Mouse (Mus musculus): Measurements from ENCODE around the gene Slc1a6. TPM values are rescaled to one million over a fixed set of nuclear protein-coding genes. Genes with fewer than 3 reads are reported as not detected.

Gene Slc1a6
- polyA plus RNA-seq (2015; fragmentation: Nextera tagmentation; extraction: Ambion mirVana), result 1.3 and 1.5 TPM in 2 replicates

GRCm38 (mm10) chr10:78779981-78780651, at the start of gene Slc1a6:
Gene Slc1a6 (plus strand): TSS chr10:78780496.
- H3K36me3 ChIP-seq, result no peaks in the 10 kb centered on the region
- H3K27ac ChIP-seq, result no peak within 1 kb of the TSS
- H3K4me2 ChIP-seq (replicated peaks), result peak within 1 kb of the TSS; percentile 98
- under 1% methylated on average over 37 of the region's 54 CpGs for WGBS
- H3K4me3 ChIP-seq (replicated peaks), result peak within 1 kb of the TSS; percentile 57
- no peaks in the 10 kb centered on the region for H3K27me3 ChIP-seq (replicated peaks)
- no peaks in the 10 kb centered on the region for H3K9me3 ChIP-seq
- peak; percentile 87 for ATAC-seq
- peaks cover 10% of the 10 kb centered on the region; the same call in 1 of the 2 replicates for H3K4me1 ChIP-seq (replicated peaks)
- peak within 1 kb of the TSS; percentile 48 for H3K9ac ChIP-seq

DNA sequence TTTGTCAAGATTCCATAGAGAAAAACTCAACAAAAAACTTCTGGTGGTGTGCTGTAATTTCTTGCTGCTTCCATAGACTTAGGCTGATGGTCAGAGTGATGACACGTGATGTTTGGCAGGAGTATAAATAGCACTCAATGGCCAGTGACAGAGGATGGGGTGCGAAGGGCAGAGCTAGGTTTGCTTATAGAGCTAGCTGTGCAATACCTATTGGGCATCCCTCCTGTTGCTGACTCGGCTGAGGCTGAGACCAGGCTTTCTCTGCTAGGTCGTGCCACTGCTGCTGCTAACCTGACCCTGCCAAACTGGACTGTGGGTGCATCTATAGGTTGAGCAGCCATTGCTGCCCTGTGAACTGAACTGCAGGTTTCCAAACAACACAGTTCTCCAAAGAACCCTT, 40.5 kb upstream of the Slc1a6 start:
- Histone ChIP-seq H3K36me3 (no peaks in the 10 kb centered on the region), H3K27me3 (replicated peaks) (no peaks in the 10 kb centered on the region), H3K4me1 (replicated peaks) (no peaks in the 10 kb centered on the region), H3K4me3 (replicated peaks) (no peak overlapping the region), H3K9ac (no peak overlapping the region), H3K4me2 (replicated peaks) (no peak overlapping the region), H3K9me3 (no peaks in the 10 kb centered on the region), H3K27ac (no peak overlapping the region)
- 78% methylated on average over 4 of the region's 4 CpGs for WGBS
- no peak for ATAC-seq

DNA sequence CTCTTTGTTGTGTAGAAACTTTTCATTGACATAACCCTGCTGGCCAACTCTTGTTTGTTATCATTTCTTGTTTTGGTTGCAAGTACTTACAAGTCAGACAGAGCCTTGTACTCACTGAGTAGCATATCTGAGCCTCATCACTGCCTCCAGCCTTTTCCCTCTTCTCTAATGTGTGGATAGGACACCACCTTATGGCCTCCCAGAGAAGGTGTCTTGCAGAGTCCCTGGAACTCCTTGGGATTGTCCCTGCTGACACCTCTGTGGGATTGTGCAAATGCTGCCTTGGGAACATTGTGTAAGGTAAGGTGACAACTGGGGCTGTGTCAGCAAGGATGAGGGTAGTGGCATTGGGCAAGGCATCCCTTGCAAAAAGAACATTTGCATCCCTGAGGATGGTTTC, 36.6 kb upstream of the Slc1a6 start:
- H3K36me3 ChIP-seq, result no peaks in the 10 kb centered on the region
- no peaks in the 10 kb centered on the region for H3K9me3 ChIP-seq
- H3K4me1 ChIP-seq (replicated peaks), result peaks cover 5% of the 10 kb centered on the region; the same call in 1 of the 2 replicates
- no peaks in the 10 kb centered on the region for H3K27me3 ChIP-seq (replicated peaks)
- no peak overlapping the region for H3K4me3 ChIP-seq (replicated peaks)
- H3K4me2 ChIP-seq (replicated peaks), result no peak overlapping the region
- ATAC-seq, result no peak
- H3K27ac ChIP-seq, result no peak overlapping the region
- no peak overlapping the region for H3K9ac ChIP-seq

DNA sequence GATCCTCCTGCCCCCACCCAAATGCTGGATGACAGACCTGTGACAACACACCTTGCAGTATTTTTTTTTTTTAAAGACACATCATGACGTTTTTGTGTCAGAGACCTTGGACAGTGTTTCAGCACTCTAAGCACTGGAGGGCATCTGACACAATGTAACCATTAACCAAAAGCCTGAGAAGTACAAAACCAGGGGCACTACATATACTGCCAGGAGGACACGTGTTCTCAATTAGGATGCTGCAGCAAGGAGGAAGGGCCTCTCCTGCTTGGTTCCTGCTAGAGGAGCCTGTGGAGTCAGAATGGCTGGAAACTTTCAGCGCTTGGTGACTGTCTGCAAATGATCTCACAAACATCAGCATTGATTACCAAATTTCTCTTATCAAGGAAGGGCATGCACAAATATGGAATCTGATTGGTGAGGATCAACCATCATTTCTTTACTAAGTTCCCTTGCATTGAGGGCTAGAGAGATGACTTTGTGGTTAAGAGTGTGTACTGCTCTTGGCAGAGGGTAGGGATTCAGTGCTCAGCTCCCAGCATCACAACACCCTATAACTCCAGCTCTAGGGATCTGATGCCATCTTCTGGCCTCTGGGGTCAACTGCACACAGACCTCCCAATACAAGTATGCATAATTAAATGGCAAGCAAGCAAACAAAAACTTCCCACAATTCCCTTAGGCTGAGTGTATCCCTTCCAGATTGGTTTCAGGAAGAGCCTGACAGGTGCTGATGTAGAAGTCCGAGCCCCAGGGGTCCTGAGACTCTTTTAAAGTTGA, 34.7 kb upstream of the Slc1a6 start:
- Histone ChIP-seq H3K27me3 (replicated peaks) (no peaks in the 10 kb centered on the region), H3K9ac (no peak overlapping the region), H3K4me2 (replicated peaks) (no peak overlapping the region), H3K27ac (no peak overlapping the region), H3K9me3 (no peaks in the 10 kb centered on the region), H3K4me1 (replicated peaks) (peaks cover 5% of the 10 kb centered on the region; the same call in 1 of the 2 replicates), H3K36me3 (no peaks in the 10 kb centered on the region), H3K4me3 (replicated peaks) (no peak overlapping the region)
- 58% methylated on average over 4 of the region's 4 CpGs for WGBS
- ATAC-seq, result no peak

DNA sequence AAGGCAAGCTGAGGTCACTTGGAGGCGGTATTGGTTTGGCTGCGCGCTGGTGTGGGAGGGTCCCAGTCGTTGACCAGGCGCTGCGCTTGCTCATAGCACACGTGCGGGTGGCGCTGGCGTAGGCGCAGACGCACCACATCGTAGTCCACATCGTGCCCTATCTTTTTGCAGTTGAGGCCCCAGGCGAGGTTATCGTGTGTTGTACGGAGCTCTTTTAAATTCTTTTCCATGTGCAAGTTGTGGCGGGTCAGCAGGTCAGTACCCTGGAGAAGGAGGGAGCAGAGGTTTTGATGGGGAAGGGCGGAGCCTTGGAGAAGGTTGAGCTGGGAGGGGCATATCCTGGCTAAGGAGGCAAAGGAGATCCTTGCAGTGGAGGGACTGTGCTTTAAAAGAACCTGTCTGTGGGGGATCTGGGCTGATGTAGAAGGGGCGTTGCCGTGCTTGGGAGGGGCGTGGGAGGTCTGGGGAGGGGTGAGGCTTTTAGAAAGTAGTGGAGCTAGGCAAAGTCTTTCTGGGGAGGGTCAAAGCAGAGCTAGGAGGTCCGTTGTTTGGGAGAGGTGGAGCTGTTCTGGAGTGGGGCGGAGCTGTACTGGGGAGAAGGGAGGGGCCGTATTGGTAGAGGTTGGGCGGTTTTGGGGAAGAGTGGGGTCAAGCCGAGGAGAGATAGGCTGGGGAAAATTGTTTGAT, 33.1 kb upstream of the Slc1a6 start:
- Histone ChIP-seq H3K27me3 (replicated peaks) (no peaks in the 10 kb centered on the region), H3K36me3 (no peaks in the 10 kb centered on the region), H3K4me1 (replicated peaks) (peaks cover 7% of the 10 kb centered on the region; the same call in 1 of the 2 replicates), H3K4me3 (replicated peaks) (peak overlapping the region; percentile 29), H3K9me3 (no peaks in the 10 kb centered on the region), H3K4me2 (replicated peaks) (peak overlapping the region; percentile 79), H3K9ac (no peak overlapping the region), H3K27ac (no peak overlapping the region)
- ATAC-seq, result peak; percentile 80
- 1% methylated on average over 27 of the region's 27 CpGs for WGBS

DNA sequence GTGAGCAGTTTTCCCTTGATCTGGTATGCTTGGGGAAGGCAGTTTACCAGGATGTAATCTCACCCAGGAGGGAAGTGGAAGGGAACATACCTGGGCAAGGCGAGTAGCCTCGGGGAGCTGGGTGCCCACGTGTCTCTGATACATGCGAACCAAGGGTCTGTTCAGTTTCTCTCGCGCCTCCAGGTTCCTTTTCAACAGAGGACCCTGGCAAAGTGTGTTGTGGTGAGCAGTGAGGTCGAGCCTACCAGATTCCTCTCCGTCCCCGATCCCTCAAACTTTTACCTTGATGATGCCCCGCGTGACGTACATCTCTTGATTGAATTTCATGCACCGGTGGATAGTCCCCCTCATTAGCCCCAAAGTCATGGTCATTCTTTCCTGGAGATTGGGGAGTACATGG, 32.1 kb upstream of the Slc1a6 start:
- no peak for ATAC-seq
- no peak overlapping the region for H3K4me2 ChIP-seq (replicated peaks)
- no peak overlapping the region for H3K4me3 ChIP-seq (replicated peaks)
- WGBS, result 81% methylated on average over 13 of the region's 13 CpGs
- no peaks in the 10 kb centered on the region for H3K27me3 ChIP-seq (replicated peaks)
- H3K27ac ChIP-seq, result no peak overlapping the region
- no peaks in the 10 kb centered on the region for H3K9me3 ChIP-seq
- no peak overlapping the region for H3K9ac ChIP-seq
- H3K36me3 ChIP-seq, result no peaks in the 10 kb centered on the region
- H3K4me1 ChIP-seq (replicated peaks), result peaks cover 8% of the 10 kb centered on the region; the same call in 1 of the 2 replicates

DNA sequence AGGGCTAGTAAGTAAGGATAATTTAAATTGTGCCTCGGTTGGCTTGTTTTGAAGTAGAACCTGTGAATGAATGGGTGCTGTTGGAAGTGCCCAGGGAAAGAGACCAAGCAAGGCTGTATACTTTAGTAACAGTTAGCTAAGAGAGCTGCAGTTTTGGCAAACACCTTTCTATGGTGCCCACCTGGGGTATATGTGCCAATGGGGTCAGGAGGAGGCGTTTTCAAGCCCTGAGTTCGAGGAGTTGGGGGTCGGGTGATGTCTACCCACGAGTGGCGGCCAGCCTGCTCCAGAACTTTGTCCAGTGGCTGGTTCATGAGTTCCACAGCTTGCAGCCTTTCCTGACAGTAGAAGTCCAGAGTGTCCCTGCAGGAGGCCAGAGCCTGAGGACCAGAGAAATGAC, 31.4 kb upstream of the Slc1a6 start:
- peaks cover 8% of the 10 kb centered on the region; the same call in 1 of the 2 replicates for H3K4me1 ChIP-seq (replicated peaks)
- no peak for ATAC-seq
- H3K9me3 ChIP-seq, result no peaks in the 10 kb centered on the region
- WGBS, result 91% methylated on average over 6 of the region's 6 CpGs
- no peak overlapping the region for H3K4me2 ChIP-seq (replicated peaks)
- H3K4me3 ChIP-seq (replicated peaks), result no peak overlapping the region
- H3K9ac ChIP-seq, result no peak overlapping the region
- no peaks in the 10 kb centered on the region for H3K27me3 ChIP-seq (replicated peaks)
- H3K36me3 ChIP-seq, result no peaks in the 10 kb centered on the region
- H3K27ac ChIP-seq, result no peak overlapping the region

- ATAC-seq, result peak; percentile 93
- Histone ChIP-seq H3K9me3 (no peaks in the 10 kb centered on the region), H3K4me3 (replicated peaks) (peak within 1 kb of the TSS; percentile 53), H3K36me3 (no peaks in the 10 kb centered on the region), H3K9ac (peak within 1 kb of the TSS; percentile 56), H3K4me2 (replicated peaks) (peak within 1 kb of the TSS; percentile 93), H3K27me3 (replicated peaks) (no peaks in the 10 kb centered on the region), H3K4me1 (replicated peaks) (peaks cover 4% of the 10 kb centered on the region; the same call in 1 of the 2 replicates), H3K27ac (no peak within 1 kb of the TSS)
- WGBS, result 2% methylated on average over 61 of the region's 61 CpGs
Measured at GRCm38 (mm10) chr10:78752452-78753191, 27.7 kb upstream of the Slc1a6 start, which contains the start of gene Ccdc105. Gene Ccdc105 (minus strand): TSS chr10:78753065.

DNA sequence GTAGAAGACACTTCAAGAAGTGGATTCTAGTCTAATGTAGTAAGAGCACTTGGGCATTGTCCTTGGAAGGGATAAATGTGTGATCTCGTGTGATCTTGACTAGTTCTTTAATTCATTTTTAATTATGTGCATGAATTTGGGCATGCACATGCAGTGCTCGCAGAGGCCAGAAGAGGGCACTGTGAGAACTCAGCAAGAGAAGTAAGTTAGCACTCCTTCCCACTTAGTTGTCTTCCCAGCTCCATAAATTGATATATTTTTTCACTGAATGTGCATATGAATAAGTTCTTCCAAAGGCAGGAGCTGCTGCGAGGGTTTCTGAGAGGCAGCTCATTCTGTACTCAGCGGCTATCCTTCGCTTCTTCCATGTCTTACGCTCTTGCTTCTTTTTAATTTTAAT, 24.3 kb upstream of the Slc1a6 start:
- no peaks in the 10 kb centered on the region for H3K9me3 ChIP-seq
- no peak overlapping the region for H3K4me3 ChIP-seq (replicated peaks)
- no peak for ATAC-seq
- peaks cover 3% of the 10 kb centered on the region; the same call in 1 of the 2 replicates for H3K4me1 ChIP-seq (replicated peaks)
- H3K27me3 ChIP-seq (replicated peaks), result no peaks in the 10 kb centered on the region
- H3K4me2 ChIP-seq (replicated peaks), result no peak overlapping the region
- H3K36me3 ChIP-seq, result no peaks in the 10 kb centered on the region
- H3K27ac ChIP-seq, result no peak overlapping the region
- H3K9ac ChIP-seq, result no peak overlapping the region
- 33% methylated on average over 6 of the region's 6 CpGs for WGBS

- ATAC-seq, result no peak
- Histone ChIP-seq H3K4me3 (replicated peaks) (no peak overlapping the region), H3K9me3 (no peaks in the 10 kb centered on the region), H3K27me3 (replicated peaks) (no peaks in the 10 kb centered on the region), H3K9ac (no peak overlapping the region), H3K4me1 (replicated peaks) (no peaks in the 10 kb centered on the region), H3K4me2 (replicated peaks) (no peak overlapping the region), H3K36me3 (no peaks in the 10 kb centered on the region), H3K27ac (no peak overlapping the region)
- 63% methylated on average over 1 of the region's 1 CpGs for WGBS
Measured at GRCm38 (mm10) chr10:78765570-78765969, 14.7 kb upstream of the Slc1a6 start.

GRCm38 (mm10) chr10:78775830-78776229, 4.5 kb upstream of the Slc1a6 start:
- 44% methylated on average over 4 of the region's 4 CpGs for WGBS
- H3K4me2 ChIP-seq (replicated peaks), result no peak overlapping the region

More at GRCm38 (mm10) chr10:78775830-78776229, 4.5 kb upstream of the Slc1a6 start:
- H3K27me3 ChIP-seq (replicated peaks), result no peaks in the 10 kb centered on the region
- H3K9ac ChIP-seq, result no peak overlapping the region
- no peak overlapping the region for H3K4me3 ChIP-seq (replicated peaks)
- H3K4me1 ChIP-seq (replicated peaks), result peaks cover 10% of the 10 kb centered on the region; the same call in 1 of the 2 replicates
- H3K27ac ChIP-seq, result no peak overlapping the region
- H3K9me3 ChIP-seq, result no peaks in the 10 kb centered on the region
- no peaks in the 10 kb centered on the region for H3K36me3 ChIP-seq
- no peak for ATAC-seq

Measured in intestine, embryonic 15.5 days (tissue).